Mouse (Mus musculus) cerebellum, adult 2 months (tissue): ENCODE results near the gene Pah. TPM values are rescaled to one million over a fixed set of nuclear protein-coding genes. Genes with fewer than 3 reads are reported as not detected.

Experiments
- DNase-seq, 2 experiments: peaks; one replicate each; pipeline ENCODE4 v3.0.0; 2021
- H3K27ac ChIP-seq: fragments of 200-500 bp; 2 replicates; pipeline ENCODE4 v1.5.1; 2012; ENCODE audit warnings: low read length, control low read depth, inconsistent platforms; ENCODE audit not compliant: insufficient read depth
- H3K27me3 ChIP-seq: fragments of 200-500 bp; 2 replicates; pipeline ENCODE4 v1.6.1; 2012; ENCODE audit warnings: inconsistent platforms, mild to moderate bottlenecking, low read length, moderate library complexity; ENCODE audit not compliant: control insufficient read depth, insufficient read depth
- H3K4me1 ChIP-seq: fragments of 200-500 bp; 2 replicates; pipeline ENCODE4 v1.6.1; 2011; ENCODE audit warnings: low read length; ENCODE audit not compliant: control insufficient read depth, insufficient read depth
- H3K4me3 ChIP-seq: fragments of 200-500 bp; replicated peaks from 2 replicates; pipeline ENCODE3; 2011; ENCODE audit warnings: mild to moderate bottlenecking, low read depth, low read length, control low read depth; ENCODE audit not compliant: insufficient read depth
- CTCF ChIP-seq: fragments of 200-500 bp; IDR thresholded peaks from 2 replicates; pipeline ENCODE4 v1.5.1; 2011; ENCODE audit warnings: low read depth, mild to moderate bottlenecking, control low read depth, low read length, moderate library complexity, borderline replicate concordance; ENCODE audit not compliant: insufficient read depth
- POLR2A ChIP-seq: fragments of 200-500 bp; IDR thresholded peaks from 2 replicates; pipeline ENCODE4 v1.6.1; 2011; ENCODE audit warnings: low read length, control low read depth, borderline replicate concordance; ENCODE audit not compliant: insufficient read depth
- WGBS: fragments of 180-500 bp; shearing (Covaris S2); methylation state at CpG from one replicate; pipeline ENCODE4 v1.1.7; 2018; 5-methylcytosine and 5-hydroxymethylcytosine counted together
- polyA plus RNA-seq: library from polyadenylated mRNA; depleted of rRNA; stranded (reverse); fragments of >200 nt; gene quantifications from 2 replicates; pipeline ENCODE4 v1.2.3, GENCODE M21; 2012

The Pah gene
- polyA plus RNA-seq, 1 experiment, result 0.20 TPM

GRCm38 (mm10) chr10:87489246-87490009 lies 32.2 kb upstream of the Pah start:
- DNase-seq, result peak in 1 of 2 experiments; percentile 13
- TF ChIP-seq POLR2A (no peak), CTCF (no peak)
- WGBS, result 14% methylated on average over 18 of the region's 18 CpGs
- no peak overlapping the region for H3K4me3 ChIP-seq
- H3K4me1 ChIP-seq, result peaks cover 4% of the 10 kb centered on the region; the same call in 1 of the 2 replicates
- H3K27me3 ChIP-seq, result peaks cover 3% of the 10 kb centered on the region; the same call in 1 of the 2 replicates
- no peak overlapping the region for H3K27ac ChIP-seq

GRCm38 (mm10) chr10:87490328-87490727 lies 31.3 kb upstream of the Pah start:
- peaks cover 4% of the 10 kb centered on the region; the same call in 1 of the 2 replicates for H3K4me1 ChIP-seq
- peaks cover 2% of the 10 kb centered on the region; the same call in 1 of the 2 replicates for H3K27me3 ChIP-seq
- DNase-seq, result no peak
- H3K4me3 ChIP-seq, result no peak overlapping the region
- 54% methylated on average over 2 of the region's 2 CpGs for WGBS
- TF ChIP-seq POLR2A (no peak), CTCF (no peak)
- H3K27ac ChIP-seq, result no peak overlapping the region

DNA sequence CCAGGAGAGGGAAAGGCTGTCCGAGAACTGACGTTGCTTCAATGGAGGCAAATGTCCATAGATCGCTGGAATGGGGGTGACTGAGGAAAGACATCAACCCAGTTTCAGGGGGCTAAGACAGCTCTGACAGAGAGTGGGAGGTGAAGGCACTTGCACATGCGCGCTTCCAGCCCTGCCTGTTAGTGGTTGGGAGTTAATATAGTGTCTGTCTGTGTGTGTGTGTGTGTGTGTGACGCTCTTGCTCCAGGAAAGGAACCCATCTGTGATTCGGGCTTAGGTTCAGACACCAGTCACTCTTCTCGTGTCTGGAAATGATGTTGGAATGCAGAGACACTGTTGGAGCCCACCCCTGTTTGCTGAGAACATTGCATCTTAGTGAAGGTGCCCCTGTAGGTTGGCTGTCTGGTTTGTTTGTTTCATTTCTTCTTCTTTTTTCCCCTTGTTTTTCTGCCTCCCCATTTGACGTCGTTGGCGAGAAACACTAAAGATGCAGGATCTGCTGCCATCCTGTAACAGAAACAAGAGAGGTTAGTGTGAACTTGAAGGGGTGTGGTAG lies 30.0 kb upstream of the Pah start:
- no peak for TF ChIP-seq CTCF
- no peak for TF ChIP-seq POLR2A
- peaks cover under 1% of the 10 kb centered on the region; the same call in 1 of the 2 replicates for H3K27me3 ChIP-seq
- WGBS, result 11% methylated on average over 11 of the region's 11 CpGs
- DNase-seq, result no peak
- H3K4me1 ChIP-seq, result no peaks in the 10 kb centered on the region
- no peak overlapping the region for H3K27ac ChIP-seq
- H3K4me3 ChIP-seq, result no peak overlapping the region

DNA sequence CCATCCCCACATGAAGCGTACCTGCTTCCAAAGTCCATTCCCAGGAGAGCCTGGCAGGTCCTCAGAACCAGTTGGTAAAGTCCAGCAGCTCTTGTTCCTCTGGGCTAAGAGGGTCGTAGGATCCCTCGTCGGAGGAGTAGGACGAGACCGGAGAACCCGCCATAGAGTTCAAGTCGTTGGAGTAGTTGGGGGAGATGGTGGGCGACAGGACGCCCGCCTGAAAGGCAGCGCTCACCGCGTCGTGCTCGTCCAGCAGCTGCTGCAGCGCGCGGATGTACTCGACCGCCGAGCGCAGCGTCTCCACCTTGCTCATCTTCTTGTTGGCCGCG lies 29.3 kb upstream of the Pah start:
- no peak for DNase-seq
- no peaks in the 10 kb centered on the region for H3K4me1 ChIP-seq
- under 1% methylated on average over 26 of the region's 26 CpGs for WGBS

DNA sequence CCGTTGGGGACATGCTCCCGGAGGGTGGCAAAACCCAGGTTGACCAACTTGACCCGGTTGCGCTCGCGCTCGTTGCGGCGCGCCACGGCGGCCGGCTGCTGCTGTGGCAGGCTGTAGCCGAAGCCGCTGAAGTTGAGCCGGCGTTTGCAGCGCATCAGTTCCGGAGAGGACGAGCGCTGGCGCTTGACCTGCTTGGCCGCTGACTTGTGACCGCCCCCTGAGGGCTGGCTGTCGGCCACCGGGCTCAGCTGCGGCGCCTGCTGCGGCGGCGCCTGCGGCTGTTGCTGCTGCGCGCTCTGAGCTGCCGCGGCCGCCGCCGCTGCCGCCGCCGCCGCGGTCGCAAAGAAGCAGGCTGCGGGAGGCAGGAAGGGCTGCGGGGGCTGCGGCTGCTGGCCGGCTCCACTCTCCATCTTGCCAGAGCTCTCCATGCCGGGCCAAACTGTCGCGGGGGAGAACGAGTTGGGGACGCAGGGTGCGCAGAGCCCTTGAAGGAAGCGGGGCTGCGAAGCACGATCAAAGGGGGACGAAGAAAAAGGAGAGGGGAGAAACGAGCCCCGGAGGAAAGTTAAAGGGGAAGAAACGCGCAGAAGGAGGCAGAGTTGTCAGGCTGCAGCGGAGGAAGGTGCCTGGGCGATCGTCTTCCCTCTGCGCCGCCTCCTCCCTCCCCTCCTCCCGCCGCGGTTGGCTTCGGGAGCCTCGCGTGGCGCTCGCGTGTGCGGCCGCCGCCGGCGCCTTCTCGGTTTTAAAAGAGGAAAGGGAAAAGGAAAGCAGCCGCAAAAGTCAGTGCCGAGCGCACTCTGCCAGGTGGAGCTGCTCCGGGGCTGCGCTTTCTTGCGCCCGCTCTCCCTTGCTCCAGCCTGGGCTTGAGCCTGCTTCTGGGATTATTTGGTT lies 28.7 kb upstream of the Pah start:
- H3K4me1 ChIP-seq, result no peaks in the 10 kb centered on the region
- under 1% methylated on average over 90 of the region's 90 CpGs for WGBS
- no peaks in the 10 kb centered on the region; the same call in 1 of the 2 replicates for H3K27me3 ChIP-seq

More for the DNA sequence above, 29.3 kb upstream of the Pah start:
- Histone ChIP-seq H3K27ac (no peak overlapping the region), H3K4me3 (peak overlapping the region; percentile 14), H3K27me3 (no peaks in the 10 kb centered on the region; the same call in 1 of the 2 replicates)
- no peak for TF ChIP-seq CTCF
- TF ChIP-seq POLR2A, result no peak

DNA sequence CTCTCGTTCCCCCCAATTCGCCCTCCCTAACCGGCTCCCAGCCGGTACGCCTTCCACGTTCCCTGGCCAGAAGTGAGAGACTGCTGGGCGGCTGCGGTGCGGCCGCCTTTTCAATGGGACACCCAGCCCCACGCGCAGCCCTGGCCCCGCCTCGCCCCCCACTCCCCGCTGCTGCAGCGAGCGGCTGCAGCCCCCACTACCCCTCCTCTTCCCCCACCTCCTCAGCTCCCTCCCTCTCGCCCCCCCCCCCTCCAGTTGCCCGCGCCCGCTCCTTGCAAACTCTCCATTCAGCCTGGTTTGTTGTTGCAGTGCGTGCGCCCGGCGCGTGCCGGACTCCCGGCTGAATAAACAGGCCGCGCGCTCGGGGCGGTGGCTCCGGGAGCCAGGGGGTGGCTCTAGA lies 28.0 kb upstream of the Pah start, which contains the start of gene Ascl1:
Gene Ascl1 (minus strand): TSS at position 85 of the 400 bp plus-strand sequence.
- peak within 1 kb of the TSS; percentile 51 for H3K4me3 ChIP-seq
- WGBS, result under 1% methylated on average over 33 of the region's 34 CpGs
- H3K27me3 ChIP-seq, result no peaks in the 10 kb centered on the region; the same call in 1 of the 2 replicates
- no peak for DNase-seq
- H3K27ac ChIP-seq, result no peak within 1 kb of the TSS
- no peaks in the 10 kb centered on the region for H3K4me1 ChIP-seq
- no peak for TF ChIP-seq POLR2A

More for the DNA sequence above, 28.7 kb upstream of the Pah start:
- H3K27ac ChIP-seq, result no peak overlapping the region
- peak overlapping the region; percentile 51 for H3K4me3 ChIP-seq
- TF ChIP-seq POLR2A (no peak), CTCF (no peak)
- DNase-seq, result peak; percentile 42 to 45

GRCm38 (mm10) chr10:87494176-87494575 lies 27.4 kb upstream of the Pah start:
- Histone ChIP-seq H3K4me1 (no peaks in the 10 kb centered on the region), H3K27me3 (no peaks in the 10 kb centered on the region; the same call in 1 of the 2 replicates), H3K27ac (no peak overlapping the region), H3K4me3 (no peak overlapping the region)
- WGBS, result 10% methylated on average over 4 of the region's 4 CpGs
- no peak for TF ChIP-seq CTCF
- TF ChIP-seq POLR2A, result no peak
- DNase-seq, result no peak
